Mouse (Mus musculus) yolk sac, embryonic 10.5 days (tissue): ENCODE data around the gene Fem1b.
"Not testable (repeated sequence)": the region's sequence is repeated elsewhere in the genome, so short reads cannot be mapped to it uniquely, and the experiment has no call there.

ENCODE experiments used
- DNase-seq: peaks from one replicate; pipeline ENCODE4 v3.0.0-alpha.2; 2017; ENCODE audit warnings: low spot score

The Fem1b gene

GRCm38 (mm10) chr9:62827939-62828652 lies 16.4 kb upstream of the Fem1b start:
- peak; percentile 60 for DNase-seq

- DNase-seq = no peak
Measured at GRCm38 (mm10) chr9:62826456-62826855, 14.7 kb upstream of the Fem1b start.

DNA sequence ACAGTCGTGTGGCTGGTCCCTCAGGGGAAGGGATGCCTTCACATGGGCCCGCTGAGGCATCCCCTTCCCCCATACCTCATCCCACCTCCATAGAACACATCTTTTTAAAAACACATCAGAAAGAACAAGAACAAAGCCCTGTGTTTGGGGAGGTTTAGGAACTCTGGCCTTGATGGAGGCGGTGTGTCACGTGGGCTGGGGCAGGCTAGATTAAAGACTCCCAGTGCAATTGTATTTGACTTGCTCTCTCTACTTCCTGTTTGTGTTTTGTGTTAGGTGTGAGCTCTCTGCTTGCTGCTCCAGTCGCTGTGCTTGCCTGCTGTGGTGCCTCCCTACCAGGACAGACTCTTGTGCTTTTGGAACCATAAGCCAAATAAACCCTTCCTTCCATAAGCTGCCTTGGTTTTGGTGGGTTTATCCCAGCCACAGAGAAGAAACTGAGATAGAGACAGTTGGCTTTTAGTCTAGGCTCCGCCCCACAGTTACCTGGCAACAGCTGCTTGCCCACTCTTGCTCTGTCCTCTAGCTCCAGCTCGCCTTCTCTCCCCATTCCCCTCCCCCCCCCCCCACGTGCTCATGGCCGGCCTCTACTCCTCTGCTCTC lies 14.2 kb upstream of the Fem1b start:
- peak; percentile 80 for DNase-seq

DNA sequence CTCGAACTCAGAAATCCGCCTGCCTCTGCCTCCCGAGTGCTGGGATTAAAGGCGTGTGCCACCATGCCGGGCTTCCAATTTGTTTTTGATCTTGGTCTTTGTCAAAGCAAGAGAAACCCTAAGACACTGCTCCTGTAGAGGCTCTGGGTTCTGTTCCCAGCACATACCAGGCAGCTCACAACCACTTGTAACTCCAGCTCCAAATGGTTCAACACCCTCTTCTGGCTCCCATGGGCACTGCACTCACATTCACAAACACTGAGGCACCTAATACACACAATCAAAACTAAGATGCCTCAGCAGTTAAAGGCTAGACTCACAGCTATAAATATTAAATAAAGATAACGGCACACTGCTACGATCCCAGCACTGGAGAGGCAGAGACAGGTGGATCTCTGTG lies 10.1 kb upstream of the Fem1b start:
- no peak for DNase-seq

- DNase-seq = no peak
Measured at GRCm38 (mm10) chr9:62820829-62821228, 9.1 kb upstream of the Fem1b start.

DNA sequence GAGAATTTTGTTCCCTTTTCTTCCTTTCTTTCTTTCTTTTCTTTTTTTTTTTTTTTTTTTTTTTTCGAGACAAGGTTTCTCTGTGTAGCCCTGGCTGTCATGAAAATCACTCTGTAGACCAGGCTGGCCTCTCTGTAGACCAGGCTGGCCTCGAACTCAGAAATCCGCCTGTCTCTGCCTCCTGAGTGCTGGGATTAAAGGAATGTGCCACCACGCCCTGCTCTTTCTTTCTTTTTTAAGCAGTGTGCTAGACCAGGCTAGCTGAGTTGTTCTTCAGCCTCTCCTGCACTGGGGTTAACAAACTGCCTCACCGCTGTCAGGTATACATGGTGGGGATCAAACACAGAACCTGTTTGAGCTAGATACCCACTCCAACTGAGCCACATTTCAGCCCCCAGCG lies 8.2 kb upstream of the Fem1b start:
- DNase-seq = not testable (repeated sequence)

- DNase-seq = no peak
Measured at GRCm38 (mm10) chr9:62819494-62819893, 7.8 kb upstream of the Fem1b start.

DNA sequence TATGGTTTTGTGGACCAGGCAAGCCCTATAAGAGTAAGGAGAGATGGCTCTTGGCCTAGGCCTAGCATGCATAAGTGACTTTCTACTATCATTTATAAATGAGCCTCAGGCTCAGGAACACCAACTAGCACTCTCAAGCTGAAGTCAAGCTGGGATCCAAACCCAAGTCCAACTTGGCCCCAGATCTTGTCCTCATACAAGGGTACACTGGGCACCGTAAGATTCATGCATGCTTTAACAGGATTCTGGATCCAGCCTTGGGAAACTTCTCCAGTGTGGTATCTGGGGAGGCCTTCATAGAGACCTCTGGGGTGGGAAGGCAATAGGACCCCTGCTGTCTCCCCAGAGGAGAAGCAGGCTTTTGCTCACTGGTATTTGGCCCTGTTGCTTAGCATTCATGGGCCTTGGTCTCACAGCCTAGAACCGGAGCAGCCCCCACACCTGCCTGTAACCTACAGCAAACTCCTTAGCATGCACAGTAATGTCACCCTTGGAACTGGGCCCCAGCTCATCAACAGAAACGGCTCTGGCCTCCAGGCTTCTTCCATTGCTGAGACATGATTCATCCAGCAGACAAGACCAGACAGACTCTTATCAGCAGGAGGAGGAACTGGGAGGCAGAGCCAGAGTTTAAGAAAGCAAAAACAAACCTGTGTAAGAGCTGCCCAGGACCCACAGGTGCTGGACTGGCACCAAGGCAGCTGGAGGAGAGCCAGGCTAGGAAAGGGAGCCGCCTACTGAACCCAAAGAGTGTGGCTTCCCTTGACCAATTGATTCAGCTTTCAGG lies 6.3 kb upstream of the Fem1b start:
- no peak for DNase-seq

GRCm38 (mm10) chr9:62817099-62817571 lies 5.4 kb upstream of the Fem1b start:
- no peak for DNase-seq

- no peak for DNase-seq
Measured at GRCm38 (mm10) chr9:62816323-62817098, 4.8 kb upstream of the Fem1b start.

- DNase-seq = peak; percentile 87
Measured at GRCm38 (mm10) chr9:62814751-62815150, 3.0 kb upstream of the Fem1b start.

DNA sequence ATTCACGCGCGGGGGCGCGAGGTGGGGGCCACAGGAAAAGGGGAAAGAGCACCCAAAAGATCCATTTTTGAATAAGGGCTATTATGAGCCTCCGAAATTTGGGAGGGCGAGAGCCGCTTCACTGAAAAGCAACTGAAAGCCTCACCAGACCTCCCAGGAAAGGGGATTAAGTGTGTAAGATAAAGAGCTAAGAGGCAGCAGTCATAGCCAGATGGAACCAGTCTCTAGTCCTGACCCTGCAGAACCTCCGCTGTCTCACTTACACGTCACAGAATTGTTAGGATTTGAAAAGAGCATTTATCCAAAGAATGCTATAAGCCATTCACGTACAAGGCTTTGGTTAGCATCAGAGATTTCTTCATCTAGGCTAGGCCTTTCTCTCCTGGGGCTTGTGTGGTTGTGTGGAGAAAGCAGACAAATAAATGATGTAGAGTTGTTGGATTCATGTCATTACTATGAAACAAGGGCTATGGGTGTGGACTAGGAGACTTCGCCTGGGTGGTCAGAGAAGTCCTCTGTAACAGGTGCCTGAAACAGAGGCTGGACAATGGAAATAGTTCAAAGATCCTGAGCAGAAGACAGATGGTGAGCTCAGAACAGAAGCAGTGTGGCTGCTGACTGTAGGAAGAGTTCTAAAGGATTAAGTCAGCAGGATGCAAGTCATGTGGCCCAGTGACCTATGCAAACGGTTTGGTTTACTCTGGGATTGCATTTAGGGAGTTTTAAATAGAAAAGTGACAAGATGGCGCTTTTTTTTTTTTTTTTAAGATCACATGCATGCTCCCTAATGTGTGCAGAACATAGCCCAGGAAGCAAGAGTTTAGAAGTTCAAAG lies 699 bp upstream of the Fem1b start:
- peak; percentile 76 for DNase-seq

DNA sequence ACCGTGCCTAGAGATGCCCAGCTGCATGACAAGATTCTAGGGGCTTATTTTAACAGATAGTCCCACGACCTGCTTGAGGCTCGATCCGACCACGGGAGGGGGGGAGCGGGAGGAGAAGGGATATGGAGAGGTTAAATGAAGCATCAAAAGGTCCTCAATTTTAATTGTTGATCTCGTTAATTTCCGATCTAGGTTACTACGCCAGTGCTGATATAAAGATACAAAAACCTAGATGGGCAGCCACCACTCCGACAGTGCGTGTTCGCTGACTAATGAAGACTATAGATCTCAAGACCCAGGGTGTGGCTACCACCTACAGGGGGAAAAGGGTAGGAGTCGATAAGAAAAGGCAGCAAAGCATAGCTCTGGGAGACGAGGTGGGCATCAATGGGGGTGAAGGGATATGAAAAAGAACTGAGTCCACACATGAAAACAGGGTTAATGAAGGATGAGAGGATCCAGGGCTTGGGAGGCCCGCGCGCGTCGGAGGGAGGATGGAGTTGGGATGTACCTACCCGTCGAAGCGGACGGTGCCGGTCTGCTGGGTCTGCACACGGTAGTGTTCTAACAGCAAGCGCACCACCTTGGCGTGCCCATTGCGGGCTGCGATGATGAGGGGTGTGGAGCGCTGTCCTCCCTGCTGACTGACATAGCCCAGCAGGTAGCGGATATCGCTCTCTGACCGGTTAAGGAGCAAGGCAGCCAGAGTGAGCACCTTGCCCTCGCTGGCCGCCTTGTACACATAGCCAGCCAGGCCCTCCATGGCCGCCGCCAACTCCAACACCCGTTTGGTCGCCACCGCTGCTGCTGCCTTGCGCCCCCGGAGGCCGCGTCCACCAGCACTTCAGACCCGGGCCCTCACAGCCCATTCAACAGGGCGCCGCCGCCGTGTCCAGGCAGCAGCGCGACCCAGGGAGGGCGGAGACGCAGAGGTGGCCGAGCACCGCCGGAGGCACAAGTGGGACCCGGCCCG lies 905 bp downstream of the Fem1b start:
- peak; percentile 46 for DNase-seq

DNA sequence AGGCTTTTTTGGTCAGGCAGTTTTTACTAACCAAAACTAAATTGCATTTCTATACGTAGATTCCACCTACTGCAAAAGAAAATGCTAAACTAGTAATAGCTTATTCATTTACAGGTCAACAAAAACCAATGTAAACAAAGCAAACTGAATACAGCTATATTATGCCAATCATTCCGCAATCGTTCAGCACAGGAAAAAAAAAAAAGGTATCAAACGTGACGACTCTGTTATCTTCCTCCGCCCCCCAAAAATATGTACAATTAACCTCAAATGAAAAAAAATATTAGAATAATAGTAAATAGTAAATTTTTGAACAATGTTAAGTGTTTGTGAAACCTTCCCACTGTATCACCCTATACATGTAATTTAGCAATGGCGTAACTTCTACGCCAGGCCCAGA lies 1.6 kb downstream of the Fem1b start:
- no peak for DNase-seq

- not testable (repeated sequence) for DNase-seq
Measured at GRCm38 (mm10) chr9:62799218-62799617, 12.5 kb downstream of the Fem1b start.

DNA sequence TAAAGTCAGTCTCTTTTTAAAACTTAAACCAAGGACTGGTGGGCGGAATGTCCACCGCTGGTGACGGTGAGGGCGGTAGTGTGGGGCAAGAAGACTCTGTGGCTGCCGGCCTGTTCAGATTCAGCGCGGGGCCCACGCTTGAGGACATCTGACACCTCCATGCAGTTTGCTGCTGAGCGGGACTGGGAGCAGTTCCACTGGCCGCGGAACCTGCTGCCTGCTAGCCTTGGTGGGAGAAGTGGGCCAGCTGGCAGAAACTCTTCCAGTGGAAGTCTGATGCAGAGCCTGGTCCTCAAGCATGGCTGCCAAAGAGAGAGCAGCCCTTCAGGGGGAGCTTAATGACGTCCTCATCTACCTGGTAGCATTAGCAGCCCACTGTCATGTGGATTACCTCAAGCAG lies 21.9 kb downstream of the Fem1b start:
- DNase-seq = no peak

DNA sequence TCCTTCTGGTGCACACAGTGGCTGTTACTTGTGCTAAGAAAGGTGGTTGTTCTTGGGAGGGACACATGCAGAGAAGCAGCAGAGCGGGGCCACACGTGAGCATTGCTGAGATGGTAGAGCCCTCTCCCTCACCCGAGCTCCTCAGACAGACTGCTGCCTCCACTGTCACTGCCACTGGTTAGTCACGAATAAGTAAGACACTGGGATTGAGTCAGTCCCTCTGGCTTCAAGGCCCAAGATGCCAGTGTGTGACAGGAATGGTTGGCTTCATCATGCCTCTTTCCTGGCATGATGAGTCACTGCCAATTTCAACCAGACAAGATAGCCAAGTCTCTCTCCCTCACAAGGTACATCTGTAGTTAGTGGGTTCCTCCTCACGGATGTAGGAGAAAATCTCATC lies 25.0 kb downstream of the Fem1b start:
- DNase-seq = no peak

- no peak for DNase-seq
Measured at GRCm38 (mm10) chr9:62784233-62784632, 27.5 kb downstream of the Fem1b start.

GRCm38 (mm10) chr9:62782976-62783781 lies 28.6 kb downstream of the Fem1b start:
- DNase-seq = no peak
